Mouse (Mus musculus) intestine, postnatal 0 days (tissue): ENCODE data around the gene Atf2. TPM values are rescaled to one million over a fixed set of nuclear protein-coding genes. Genes with fewer than 3 reads are reported as not detected.
"Not testable (repeated sequence)": the region's sequence is repeated elsewhere in the genome, so short reads cannot be mapped to it uniquely, and the experiment has no call there.

Experiments used
- ATAC-seq: fragments of 200-750 bp; cut with Nextera tagmentation; 2 replicates; pipeline ENCODE4 v1.8.0; 2017; ENCODE audit warnings: mild to moderate bottlenecking, moderate TSS enrichment, moderate library complexity
- H3K27ac ChIP-seq: fragments of 300-500 bp; sonication (generic); 2 replicates; pipeline ENCODE4 v1.5.1; 2014; ENCODE audit warnings: mild to moderate bottlenecking, low read depth, low read length, moderate library complexity
- H3K27me3 ChIP-seq: fragments of 300-500 bp; sonication (generic); replicated peaks from 2 replicates; pipeline ENCODE4 v1.6.1; 2014; ENCODE audit warnings: low read length, mixed read lengths; ENCODE audit not compliant: control insufficient read depth, insufficient read depth
- H3K36me3 ChIP-seq: fragments of 300-500 bp; sonication (generic); 2 replicates; pipeline ENCODE4 v1.6.1; 2014; ENCODE audit warnings: mild to moderate bottlenecking, moderate library complexity; ENCODE audit not compliant: control insufficient read depth, insufficient read depth
- H3K4me1 ChIP-seq: fragments of 300-500 bp; sonication (generic); replicated peaks from 2 replicates; pipeline ENCODE4 v1.6.1; 2014; ENCODE audit warnings: antibody characterized with exemption, low read length, mixed read lengths; ENCODE audit not compliant: control insufficient read depth, insufficient read depth
- H3K4me2 ChIP-seq: fragments of 300-500 bp; sonication (generic); replicated peaks from 2 replicates; pipeline ENCODE4 v1.6.1; 2014; ENCODE audit warnings: low read depth, mild to moderate bottlenecking, moderate library complexity
- H3K4me3 ChIP-seq: fragments of 300-500 bp; sonication (generic); 2 replicates; pipeline ENCODE4 v1.5.1; 2014; ENCODE audit warnings: low read depth, low read length
- H3K9ac ChIP-seq: fragments of 300-500 bp; sonication (generic); 2 replicates; pipeline ENCODE4 v1.6.1; 2014; ENCODE audit warnings: mild to moderate bottlenecking, low read depth, low read length
- H3K9me3 ChIP-seq: fragments of 300-500 bp; sonication (generic); 2 replicates; pipeline ENCODE4 v1.6.1; 2016; ENCODE audit warnings: mixed run types; ENCODE audit not compliant: control insufficient read depth
- CTCF ChIP-seq: sonication (generic); IDR thresholded peaks from 2 replicates; pipeline ENCODE4 v1.5.1; 2016; ENCODE audit warnings: low read depth, mild to moderate bottlenecking, control low read depth, antibody characterized with exemption, moderate library complexity
- WGBS: fragments of 180-500 bp; shearing (Covaris S2); extraction: QIAGEN DNeasy Blood & Tissue Kit; methylation state at CpG from one replicate; pipeline ENCODE4 v1.1.7; 2014; 5-methylcytosine and 5-hydroxymethylcytosine counted together
- polyA plus RNA-seq: library from polyadenylated mRNA; unstranded; fragments of >200 nt; fragmentation: Nextera tagmentation; extraction: Ambion mirVana; gene quantifications from 2 replicates; pipeline ENCODE4 v1.2.1, GENCODE M21; 2015

Gene Atf2
- polyA plus RNA-seq, 1 experiment from 2014 or later: 24.2 TPM

DNA sequence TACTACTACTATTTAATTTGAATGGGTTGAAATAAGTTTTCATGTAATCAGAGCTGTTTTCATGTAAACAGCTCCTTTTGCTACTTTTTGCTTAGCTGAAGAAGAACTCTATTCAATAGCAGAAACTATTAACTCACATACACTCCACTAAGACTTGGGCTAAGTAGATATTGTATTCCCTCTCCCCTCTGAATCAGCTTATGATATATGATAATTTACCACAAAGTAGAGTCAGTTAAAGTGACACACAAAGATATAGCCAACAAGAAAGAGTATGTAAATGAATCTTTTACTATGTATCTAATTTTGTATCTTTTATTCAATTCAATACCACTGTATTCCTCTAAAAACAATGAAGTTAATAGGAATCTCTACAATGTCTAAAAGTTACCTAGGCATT, 35.1 kb downstream of the Atf2 start:
- no peak for TF ChIP-seq CTCF
- H3K4me1 ChIP-seq: no peaks in the 10 kb centered on the region
- H3K27ac ChIP-seq: no peak overlapping the region
- no peak overlapping the region for H3K4me3 ChIP-seq
- no peaks in the 10 kb centered on the region for H3K36me3 ChIP-seq
- no peaks in the 10 kb centered on the region for H3K9me3 ChIP-seq
- no peaks in the 10 kb centered on the region for H3K27me3 ChIP-seq
- H3K4me2 ChIP-seq: no peak overlapping the region
- no peak overlapping the region for H3K9ac ChIP-seq
- ATAC-seq: no peak

- H3K27me3 ChIP-seq: no peaks in the 10 kb centered on the region
- no peak overlapping the region for H3K9ac ChIP-seq
- no peak for ATAC-seq
- 82% methylated on average over 1 of the region's 1 CpGs for WGBS
- H3K4me1 ChIP-seq: no peaks in the 10 kb centered on the region
- H3K9me3 ChIP-seq: no peaks in the 10 kb centered on the region
- no peak overlapping the region for H3K4me3 ChIP-seq
- H3K27ac ChIP-seq: no peak overlapping the region
- no peak for TF ChIP-seq CTCF
- no peaks in the 10 kb centered on the region for H3K36me3 ChIP-seq
- no peak overlapping the region for H3K4me2 ChIP-seq
These were observed 36.2 kb downstream of the Atf2 start for GRCm38 (mm10) chr2:73856246-73856645.

- no peak for TF ChIP-seq CTCF
- WGBS: 59% methylated on average over 2 of the region's 2 CpGs
- H3K27ac ChIP-seq: no peak overlapping the region
- no peak overlapping the region for H3K4me2 ChIP-seq
- no peak overlapping the region for H3K9ac ChIP-seq
- no peak for ATAC-seq
- H3K27me3 ChIP-seq: no peaks in the 10 kb centered on the region
- no peaks in the 10 kb centered on the region for H3K4me1 ChIP-seq
- H3K9me3 ChIP-seq: no peaks in the 10 kb centered on the region
- H3K36me3 ChIP-seq: 0 out of 2 replicates have a peak, but pooled peaks cover 9% of the 10 kb centered on the region
- H3K4me3 ChIP-seq: no peak overlapping the region
These were observed 57.9 kb downstream of the Atf2 start for GRCm38 (mm10) chr2:73834406-73835015.

GRCm38 (mm10) chr2:73833284-73833683, 59.2 kb downstream of the Atf2 start:
- Histone ChIP-seq H3K9me3 (no peaks in the 10 kb centered on the region), H3K27ac (no peak overlapping the region), H3K4me2 (no peak overlapping the region), H3K36me3 (0 out of 2 replicates have a peak, but pooled peaks cover 8% of the 10 kb centered on the region), H3K27me3 (no peaks in the 10 kb centered on the region), H3K4me1 (no peaks in the 10 kb centered on the region), H3K4me3 (no peak overlapping the region), H3K9ac (no peak overlapping the region)
- TF ChIP-seq CTCF: no peak
- no peak for ATAC-seq
- WGBS: 58% methylated on average over 1 of the region's 1 CpGs

- no peak overlapping the region for H3K4me3 ChIP-seq
- no peak overlapping the region for H3K27ac ChIP-seq
- H3K4me1 ChIP-seq: no peaks in the 10 kb centered on the region
- no peaks in the 10 kb centered on the region for H3K9me3 ChIP-seq
- TF ChIP-seq CTCF: no peak
- H3K9ac ChIP-seq: no peak overlapping the region
- peaks cover 20% of the 10 kb centered on the region for H3K36me3 ChIP-seq
- 77% methylated on average over 4 of the region's 4 CpGs for WGBS
- H3K27me3 ChIP-seq: no peaks in the 10 kb centered on the region
- no peak overlapping the region for H3K4me2 ChIP-seq
- no peak for ATAC-seq
These were observed 73.7 kb downstream of the Atf2 start for GRCm38 (mm10) chr2:73818742-73819141.

GRCm38 (mm10) chr2:73807609-73808008, 84.8 kb downstream of the Atf2 start:
- 84% methylated on average over 8 of the region's 8 CpGs for WGBS
- Histone ChIP-seq H3K4me3 (no peak overlapping the region), H3K4me1 (no peaks in the 10 kb centered on the region), H3K27me3 (no peaks in the 10 kb centered on the region), H3K36me3 (no peaks in the 10 kb centered on the region), H3K4me2 (no peak overlapping the region), H3K9ac (no peak overlapping the region), H3K9me3 (no peaks in the 10 kb centered on the region), H3K27ac (no peak overlapping the region)
- TF ChIP-seq CTCF: no peak
- no peak for ATAC-seq

DNA sequence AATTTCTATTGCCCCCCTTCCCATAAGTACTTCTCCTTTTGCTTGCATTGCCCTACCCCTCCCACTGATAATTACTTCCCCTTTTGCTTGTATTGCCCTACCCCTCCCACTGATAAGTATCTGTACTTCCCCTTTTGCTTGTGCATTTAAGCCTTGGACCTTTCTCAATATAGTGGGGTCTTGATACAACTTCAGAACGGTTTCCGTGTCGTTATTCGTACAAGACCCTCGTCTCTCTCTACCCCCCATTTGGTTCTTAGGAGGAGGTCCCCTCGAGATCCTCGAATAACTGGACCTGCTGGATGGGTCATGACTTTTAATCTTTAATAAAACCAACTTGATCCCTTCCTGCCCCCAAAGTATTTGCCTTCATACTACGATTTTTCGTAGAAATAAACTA, 92.3 kb downstream of the Atf2 start:
- H3K36me3 ChIP-seq, H3K4me2 ChIP-seq, H3K27ac ChIP-seq, H3K9ac ChIP-seq, H3K4me1 ChIP-seq, H3K9me3 ChIP-seq, H3K4me3 ChIP-seq, H3K27me3 ChIP-seq, ATAC-seq: not testable (repeated sequence)
- 93% methylated on average over 9 of the region's 9 CpGs for WGBS
